Mouse (Mus musculus) T-helper 2 cell (primary cell): Measurements from ENCODE around the gene Rprd2.

Source experiments
- in situ Hi-C: fragments of 300-600 bp; cut with MboI, MseI; formaldehyde crosslinking; loops from one replicate; pipeline ENCODE4 v1.15.1; 2025; ENCODE audit warnings: high pct_unique_total_duplicates

Gene Rprd2

DNA sequence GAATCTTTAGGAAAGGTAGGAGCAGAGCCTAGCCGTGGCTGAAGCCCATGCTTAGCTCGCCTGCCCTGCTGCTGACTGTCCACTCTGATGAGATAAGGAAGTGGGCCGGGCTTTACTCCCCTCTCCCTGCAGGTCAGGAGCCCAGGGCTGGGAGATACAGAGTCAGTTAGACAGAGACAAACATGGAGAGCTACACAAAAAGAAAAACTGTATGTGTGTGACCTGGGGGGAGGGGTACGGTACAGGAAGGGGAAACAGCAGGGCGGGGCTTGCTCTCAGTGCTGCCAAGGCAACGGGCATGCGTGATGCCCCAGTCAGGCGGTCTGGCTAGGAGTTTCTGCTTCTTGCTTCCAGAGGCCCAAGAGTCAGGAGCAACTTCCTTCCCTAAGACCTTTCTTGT, 78.3 kb downstream of the Rprd2 start:
- in situ Hi-C loops = no loop called here

DNA sequence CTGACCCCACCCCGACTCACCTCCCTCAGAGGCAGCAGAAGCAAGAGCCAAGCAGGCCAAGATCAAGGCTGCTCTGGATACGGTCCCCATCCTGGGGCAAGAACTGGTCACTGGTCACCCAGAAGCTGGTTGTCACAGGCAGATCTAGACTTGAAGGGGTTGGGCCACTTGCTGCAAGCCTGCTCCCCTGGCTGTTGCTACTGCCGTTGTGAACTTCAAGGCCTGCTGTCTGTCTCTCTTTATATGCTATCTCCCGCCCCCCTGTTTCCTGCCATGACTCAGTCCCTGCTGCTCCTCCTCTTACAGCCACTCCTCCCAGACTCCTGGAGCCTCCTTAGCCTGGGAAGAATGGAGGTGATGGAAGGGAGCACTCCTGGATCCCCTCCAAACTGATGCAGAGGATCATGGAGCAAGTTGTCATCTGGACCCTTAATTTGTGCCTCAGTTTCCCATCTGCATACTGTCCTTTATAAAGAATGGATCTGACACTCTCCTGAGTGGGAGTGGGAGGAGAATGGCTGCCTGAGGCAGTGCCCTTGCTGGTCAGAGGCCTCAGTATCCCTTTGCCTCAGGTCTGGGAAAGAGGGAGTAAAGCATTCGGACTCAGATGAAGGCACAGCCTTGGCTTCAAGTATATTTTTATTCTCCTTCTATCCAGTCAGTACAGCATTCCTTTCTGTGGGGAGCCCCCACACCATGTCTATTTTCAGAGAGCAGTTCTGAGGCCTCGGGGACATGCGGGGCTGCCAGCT, 79.1 kb downstream of the Rprd2 start, which contains the start of gene Ecm1:
Gene Ecm1, minus strand, starts transcription at position 217 of the 752 bp plus-strand sequence.
- in situ Hi-C loops = no loop called here

DNA sequence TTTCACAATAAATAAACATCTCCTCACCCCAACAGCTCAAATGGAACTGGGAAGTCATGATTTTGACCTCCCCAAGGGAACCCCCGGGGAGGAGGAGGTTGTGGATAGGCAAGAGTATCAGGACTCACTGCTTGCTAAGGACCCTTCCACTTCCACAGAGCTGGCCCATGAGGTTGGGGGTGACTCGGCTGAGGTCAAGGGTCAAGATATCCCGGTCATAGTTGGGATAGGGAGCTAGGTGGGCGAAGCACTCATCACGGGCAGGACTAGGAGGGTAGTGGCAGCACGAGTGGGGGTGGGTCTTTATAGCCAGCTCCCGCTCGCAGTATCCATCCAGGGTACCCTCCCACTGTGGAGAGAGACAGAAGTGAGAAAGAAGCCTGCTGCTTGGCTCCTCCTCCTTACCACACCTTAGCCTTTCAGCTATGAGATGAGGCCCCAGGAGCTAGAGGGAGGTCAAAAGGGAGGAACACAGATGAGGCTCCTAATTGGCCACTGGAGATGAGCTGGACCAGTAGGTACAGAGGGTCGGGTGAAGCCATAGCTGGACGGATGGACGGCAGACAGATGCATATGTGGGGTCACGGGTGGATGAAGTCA, 83.5 kb downstream of the Rprd2 start:
- in situ Hi-C loops = no loop called here

DNA sequence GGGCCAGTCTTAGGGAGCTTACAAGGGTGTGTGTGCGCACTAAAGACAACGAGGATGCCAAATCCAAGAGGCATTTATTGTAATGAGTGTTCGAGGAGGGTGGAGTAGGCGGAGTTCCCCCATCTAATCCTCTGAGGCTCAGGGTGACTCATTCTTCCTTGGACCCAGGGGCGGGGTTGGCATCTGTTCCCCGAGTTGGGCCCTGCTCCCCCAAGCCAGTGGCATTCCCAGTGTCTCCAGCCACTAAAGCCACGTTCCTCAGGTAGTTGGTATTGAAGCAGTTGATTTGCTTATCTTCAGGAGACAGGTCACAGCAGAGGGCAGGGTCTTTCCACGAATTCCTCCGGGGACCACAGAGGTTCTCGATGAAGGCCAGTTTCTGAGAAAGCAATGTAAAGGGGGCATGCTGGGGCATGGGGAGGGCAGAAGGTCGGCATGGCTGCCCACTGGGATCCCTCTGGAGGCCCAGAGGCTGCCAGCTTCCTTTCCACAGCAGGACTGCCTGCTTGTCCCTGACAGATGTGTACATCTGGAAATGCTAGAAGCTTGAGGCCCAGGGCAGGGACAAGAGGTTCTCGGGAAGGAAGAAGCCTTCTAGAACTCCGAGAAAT, 84.5 kb downstream of the Rprd2 start:
- in situ Hi-C loops = no loop called here

DNA sequence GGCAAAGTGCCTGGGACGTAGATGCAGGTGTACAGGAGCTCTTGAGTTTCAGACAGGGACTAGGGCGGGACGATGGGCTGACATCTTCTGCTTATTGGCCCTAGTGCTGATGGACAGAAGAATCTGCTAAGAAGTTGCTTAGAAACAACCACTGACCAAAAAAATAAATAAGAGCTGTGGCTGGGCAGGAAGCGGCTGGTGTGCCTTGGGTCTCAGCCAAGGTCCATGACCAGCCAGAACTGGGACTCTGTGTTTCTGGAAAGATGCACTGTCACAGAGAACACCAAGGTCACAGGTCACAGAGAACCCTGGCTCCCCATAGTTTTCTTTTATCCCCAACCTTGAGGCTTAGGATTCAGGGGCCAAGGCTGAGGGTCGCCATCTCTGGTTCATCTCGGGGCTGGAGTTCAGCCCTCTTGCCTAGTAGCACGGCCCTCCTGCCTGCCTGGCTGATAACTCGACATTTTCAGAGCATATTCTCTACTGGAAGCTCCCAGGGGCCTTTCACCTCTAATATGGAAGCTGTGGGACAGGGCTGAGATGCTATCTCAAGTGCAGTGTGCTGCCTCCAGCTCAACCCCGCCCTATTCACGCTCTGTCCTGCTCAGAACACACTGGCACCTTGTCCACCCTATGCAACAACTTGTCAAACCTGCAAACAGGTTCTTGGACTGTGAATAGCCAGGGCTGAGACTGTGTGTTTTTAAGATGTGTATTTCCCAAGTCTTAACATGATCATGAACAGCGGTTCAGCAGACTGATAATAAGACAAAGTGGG, 85.7 kb downstream of the Rprd2 start:
- in situ Hi-C loops = no loop called here

DNA sequence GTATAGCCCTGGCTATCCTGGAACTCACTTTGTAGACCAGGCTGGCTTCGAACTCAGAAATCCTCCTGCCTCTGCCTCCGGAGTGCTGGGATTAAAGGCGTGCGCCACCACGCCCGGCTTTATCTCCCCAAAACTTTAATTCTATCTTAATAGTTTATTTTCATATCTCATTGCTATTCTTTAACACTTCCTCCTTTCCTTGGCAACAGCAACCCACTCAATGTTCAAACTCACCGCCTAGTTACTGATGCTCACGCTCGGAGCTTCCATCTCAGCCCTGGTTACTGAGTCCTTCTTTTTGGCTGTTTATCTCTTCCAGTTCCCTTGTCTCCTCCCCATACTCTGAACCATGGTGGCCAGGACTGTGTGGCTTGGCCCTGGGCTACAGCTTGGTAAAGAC, 86.4 kb downstream of the Rprd2 start:
- in situ Hi-C loops = no loop called here

DNA sequence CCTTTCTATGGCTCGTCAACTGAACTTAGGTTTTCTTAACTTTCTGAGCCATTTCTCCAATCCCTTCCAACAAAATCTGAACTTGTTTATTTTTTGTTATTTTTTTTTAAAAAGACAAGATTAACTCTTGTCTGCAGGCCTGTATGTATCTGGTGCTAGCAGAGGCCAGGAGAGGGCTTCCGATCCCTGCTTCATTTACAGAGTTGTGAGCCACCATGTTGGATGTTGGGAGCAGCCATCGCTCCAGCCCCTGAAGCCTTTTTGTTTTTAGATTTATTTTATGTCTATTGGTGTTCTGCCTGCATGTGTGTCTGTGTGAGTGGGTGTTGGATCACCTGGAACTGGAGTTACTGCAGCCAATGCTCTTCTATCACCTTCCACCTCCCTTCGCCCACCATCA, 86.9 kb downstream of the Rprd2 start:
- in situ Hi-C loops = no loop called here

DNA sequence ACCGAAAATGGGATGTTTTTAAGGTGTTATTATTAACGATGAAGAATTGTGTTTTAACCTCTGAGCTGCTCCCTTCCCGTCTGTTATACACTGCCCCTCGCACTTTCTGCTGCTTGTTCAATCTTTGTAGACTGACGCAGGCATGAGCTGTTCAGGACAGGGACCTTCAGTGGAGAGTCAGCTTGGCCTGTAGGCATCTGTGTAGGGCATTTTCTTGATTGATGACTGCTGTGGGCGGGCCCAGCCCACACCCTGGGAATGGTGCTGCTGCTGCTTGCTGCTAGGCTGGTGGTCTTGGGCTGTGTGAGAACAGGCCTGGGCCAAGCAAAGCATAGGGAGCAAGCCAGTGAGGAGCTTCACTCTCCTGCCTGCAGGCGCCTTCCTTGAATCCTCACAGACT, 88.2 kb downstream of the Rprd2 start:
- in situ Hi-C loops = no loop called here

DNA sequence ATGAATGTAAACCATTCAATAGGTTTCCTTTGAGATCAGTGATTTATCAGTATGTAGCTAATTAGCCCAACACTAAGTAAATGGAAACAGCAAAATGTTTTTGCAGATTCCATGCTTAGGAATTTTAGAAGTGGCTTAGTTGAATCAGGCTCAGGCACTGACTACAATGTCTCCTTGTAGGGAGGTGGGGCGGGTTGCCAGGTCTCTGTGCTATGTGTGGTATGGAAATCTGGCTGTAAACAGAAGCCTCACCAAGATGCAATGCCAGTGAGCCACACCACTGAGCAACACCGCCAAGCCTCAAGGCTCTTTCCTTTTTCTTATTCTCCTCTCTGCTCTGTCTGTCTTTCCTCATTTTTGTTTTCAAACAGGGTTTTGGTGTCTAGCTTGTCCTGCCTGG, 89.8 kb downstream of the Rprd2 start:
- in situ Hi-C loops = loop anchor here (10.0 kb wide), 1 partner anchor 316 kb away; no protein-coding TSS in a partner anchor

DNA sequence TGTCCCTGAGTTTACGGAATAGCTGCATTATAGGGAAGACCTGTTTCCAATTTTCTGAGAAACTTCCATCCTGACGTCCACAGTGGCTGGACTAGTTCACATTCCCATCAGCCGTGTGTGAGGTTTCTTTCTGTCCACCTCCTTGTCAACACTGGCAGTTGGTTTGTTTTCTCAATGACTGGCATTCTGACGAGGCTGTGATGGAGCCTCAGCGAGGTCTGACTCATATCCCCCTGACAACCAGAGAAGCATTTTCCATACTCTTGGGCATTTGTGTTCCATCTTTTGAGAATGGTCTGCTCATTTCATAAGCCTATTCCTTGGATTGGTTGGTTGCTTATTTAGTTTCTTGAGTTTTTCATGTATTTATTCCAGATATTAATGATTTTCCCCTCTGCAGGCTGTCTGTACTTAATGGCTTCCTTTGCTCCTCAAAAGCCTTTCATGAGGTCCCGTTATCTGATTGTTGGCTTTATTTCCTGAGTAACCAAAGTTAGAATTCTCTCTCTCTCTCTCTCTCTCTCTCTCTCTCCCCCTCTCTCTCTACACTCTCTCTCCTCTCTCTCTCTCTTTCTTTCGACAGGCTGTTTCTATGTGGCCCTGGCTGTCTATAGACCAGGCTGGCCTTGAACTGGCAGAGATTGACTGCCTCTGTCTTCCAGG, 91.8 kb downstream of the Rprd2 start:
- in situ Hi-C loops = loop anchor here (10.0 kb wide), 1 partner anchor 318 kb away; no protein-coding TSS in a partner anchor

DNA sequence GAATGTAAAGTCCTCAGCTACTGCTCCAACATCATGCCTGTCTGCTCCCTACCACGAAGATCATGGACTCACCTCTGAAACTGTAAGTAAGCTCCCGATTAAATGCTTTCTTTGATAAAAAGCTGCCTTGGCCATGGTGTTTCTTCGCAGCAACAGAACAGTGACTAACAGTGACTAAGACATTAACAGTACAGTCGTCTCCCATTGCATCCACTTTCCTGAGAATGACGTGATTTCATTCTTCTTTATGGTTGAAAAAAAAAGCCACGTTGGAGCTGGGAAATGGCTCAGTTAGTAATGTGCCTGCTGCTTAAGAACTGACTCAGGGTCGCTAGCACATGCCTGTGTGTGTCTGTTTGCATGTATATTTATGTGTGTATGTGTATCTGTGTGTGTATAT, 92.8 kb downstream of the Rprd2 start:
- in situ Hi-C loops = loop anchor here (10.0 kb wide), 1 partner anchor 319 kb away; no protein-coding TSS in a partner anchor

DNA sequence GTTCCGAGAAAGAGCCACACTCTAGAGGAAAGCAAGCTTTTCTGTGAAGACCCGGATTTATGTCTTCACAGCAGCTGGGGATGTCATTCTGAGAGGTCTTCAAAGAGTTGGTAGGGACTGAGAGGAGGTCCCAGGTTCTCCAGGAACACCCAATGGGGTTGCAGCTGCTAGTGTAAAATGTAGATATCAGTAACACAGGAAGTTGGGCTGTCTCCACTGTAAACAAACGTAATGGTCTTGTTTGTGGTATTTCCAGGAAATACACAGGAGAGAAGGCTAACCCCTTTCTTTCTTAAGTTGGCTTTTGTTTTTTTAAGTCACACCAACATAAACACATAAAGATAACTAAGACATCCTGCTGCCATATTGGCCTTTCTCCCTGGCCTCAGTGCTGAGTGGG, 96.3 kb downstream of the Rprd2 start:
- in situ Hi-C loops = loop anchor here (10.0 kb wide), 1 partner anchor 322 kb away; no protein-coding TSS in a partner anchor

DNA sequence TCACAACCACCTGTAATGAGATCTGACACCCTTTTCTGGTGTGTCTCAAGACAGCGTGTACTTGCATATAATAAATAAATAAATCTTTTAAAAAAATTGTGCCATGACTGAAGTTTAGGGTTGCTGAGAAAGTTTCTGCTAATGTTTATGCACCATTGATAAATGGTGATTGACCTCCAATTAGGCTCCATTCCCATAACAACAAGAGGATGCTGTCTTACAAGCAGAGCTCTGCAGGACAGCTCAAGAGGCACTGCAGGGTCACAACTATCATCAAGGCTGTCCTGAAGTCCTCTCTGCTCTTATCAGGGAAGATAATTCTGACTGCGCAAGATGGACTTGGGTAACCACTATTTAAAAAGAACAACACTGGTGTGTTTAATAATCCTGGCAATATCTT, 100.5 kb downstream of the Rprd2 start:
- in situ Hi-C loops = no loop called here

DNA sequence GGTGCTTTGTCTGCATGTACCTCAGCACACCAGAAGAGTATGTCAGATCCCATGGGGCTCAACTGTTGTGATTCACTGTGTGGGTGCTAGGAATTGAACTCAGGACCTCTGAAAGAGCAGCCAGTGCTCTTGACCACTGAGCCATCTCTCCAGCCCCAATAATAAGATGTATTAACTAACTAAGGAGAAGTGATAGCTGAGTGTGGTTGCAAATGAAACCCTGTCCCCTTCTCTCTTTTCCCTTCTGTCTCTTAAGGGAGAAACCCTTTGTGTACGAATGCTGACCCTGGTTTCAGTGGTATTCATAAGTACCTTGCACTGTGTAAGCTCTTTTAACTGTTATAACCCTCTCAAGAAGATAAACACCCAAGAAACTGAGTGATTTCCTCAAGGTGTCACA, 102.6 kb downstream of the Rprd2 start:
- in situ Hi-C loops = no loop called here
